Mouse (Mus musculus) kidney, embryonic 14.5 days (tissue): ENCODE data around the gene Fhl3. TPM values are rescaled to one million over a fixed set of nuclear protein-coding genes. Genes with fewer than 3 reads are reported as not detected.

ENCODE experiments used
- ATAC-seq: fragments of 200-750 bp; cut with Nextera tagmentation; 2 replicates; pipeline ENCODE4 v1.8.0; 2017; ENCODE audit warnings: moderate number of reproducible peaks, mild to moderate bottlenecking, moderate TSS enrichment, moderate library complexity; ENCODE audit not compliant: low FRiP score, low TSS enrichment
- H3K27ac ChIP-seq: fragments of 300-500 bp; sonication (generic); 2 replicates; pipeline ENCODE4 v1.5.1; 2014; ENCODE audit warnings: low read depth, mild to moderate bottlenecking, low read length, moderate library complexity, mixed read lengths
- H3K27me3 ChIP-seq: fragments of 300-500 bp; sonication (generic); 2 replicates; pipeline ENCODE4 v1.6.1; 2014; ENCODE audit warnings: mild to moderate bottlenecking, low read length; ENCODE audit not compliant: control insufficient read depth, insufficient read depth
- H3K36me3 ChIP-seq: fragments of 300-500 bp; sonication (generic); 2 replicates; pipeline ENCODE4 v1.6.1; 2014; ENCODE audit warnings: low read length, mixed read lengths; ENCODE audit not compliant: control insufficient read depth, insufficient read depth
- H3K4me1 ChIP-seq: fragments of 300-500 bp; sonication (generic); 2 replicates; pipeline ENCODE4 v1.6.1; 2014; ENCODE audit warnings: low read length, mixed read lengths; ENCODE audit not compliant: control insufficient read depth, insufficient read depth
- H3K4me2 ChIP-seq: fragments of 300-500 bp; sonication (generic); replicated peaks from 2 replicates; pipeline ENCODE4 v1.6.1; 2014; ENCODE audit warnings: low read depth, mild to moderate bottlenecking, low read length
- H3K4me3 ChIP-seq: fragments of 300-500 bp; sonication (generic); 2 replicates; pipeline ENCODE4 v1.5.1; 2014; ENCODE audit warnings: mild to moderate bottlenecking, low read length
- H3K9ac ChIP-seq: fragments of 300-500 bp; sonication (generic); 2 replicates; pipeline ENCODE4 v1.6.1; 2014; ENCODE audit warnings: low read depth, mild to moderate bottlenecking, low read length, moderate library complexity
- H3K9me3 ChIP-seq: fragments of 300-500 bp; sonication (generic); 2 replicates; pipeline ENCODE4 v1.6.1; 2016; ENCODE audit warnings: low read length; ENCODE audit not compliant: control insufficient read depth
- WGBS: fragments of 180-500 bp; shearing (Covaris S2); extraction: QIAGEN DNeasy Blood & Tissue Kit; methylation state at CpG from one replicate; pipeline ENCODE4 v1.1.7; 2014; 5-methylcytosine and 5-hydroxymethylcytosine counted together
- polyA plus RNA-seq: library from polyadenylated mRNA; unstranded; fragments of >200 nt; fragmentation: Nextera tagmentation; extraction: Ambion mirVana; gene quantifications from 2 replicates; pipeline ENCODE4 v1.2.1, GENCODE M21; 2014

The Fhl3 gene
- polyA plus RNA-seq, 1 experiment from 2014 or later = 9.5 TPM

GRCm38 (mm10) chr4:124663034-124663433 lies 37.5 kb upstream of the Fhl3 start:
- Histone ChIP-seq H3K27me3 (peaks cover 79% of the 10 kb centered on the region), H3K4me1 (peaks cover 7% of the 10 kb centered on the region), H3K4me2 (no peak overlapping the region), H3K36me3 (no peaks in the 10 kb centered on the region), H3K9me3 (no peaks in the 10 kb centered on the region), H3K4me3 (no peak overlapping the region), H3K9ac (no peak overlapping the region), H3K27ac (no peak overlapping the region)
- no peak for ATAC-seq
- 56% methylated on average over 3 of the region's 3 CpGs for WGBS

DNA sequence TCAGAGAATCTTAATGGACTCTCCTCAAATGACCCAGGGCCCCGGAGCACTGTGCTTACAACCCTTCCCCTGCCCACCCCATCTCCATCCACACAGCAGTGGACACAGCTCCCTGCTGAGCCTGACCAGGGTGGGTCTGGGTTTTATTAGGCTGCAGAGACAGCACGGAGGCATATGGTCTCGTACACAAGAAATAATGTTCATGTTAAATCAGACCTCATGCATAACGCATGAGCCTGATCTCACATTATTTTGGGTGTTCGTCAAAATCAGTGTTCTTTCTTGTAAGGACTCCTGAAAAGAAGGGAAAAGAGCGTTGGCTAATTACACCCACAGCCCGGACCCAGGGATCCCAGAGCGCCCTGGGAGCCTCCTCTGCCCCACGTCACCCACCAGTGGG lies 36.3 kb upstream of the Fhl3 start:
- Histone ChIP-seq H3K4me1 (peaks cover 5% of the 10 kb centered on the region; the same call in 1 of the 2 replicates), H3K4me3 (no peak overlapping the region), H3K9ac (no peak overlapping the region), H3K4me2 (no peak overlapping the region), H3K27me3 (peaks cover 69% of the 10 kb centered on the region), H3K9me3 (no peaks in the 10 kb centered on the region), H3K36me3 (no peaks in the 10 kb centered on the region), H3K27ac (no peak overlapping the region)
- no peak for ATAC-seq
- 75% methylated on average over 9 of the region's 9 CpGs for WGBS

DNA sequence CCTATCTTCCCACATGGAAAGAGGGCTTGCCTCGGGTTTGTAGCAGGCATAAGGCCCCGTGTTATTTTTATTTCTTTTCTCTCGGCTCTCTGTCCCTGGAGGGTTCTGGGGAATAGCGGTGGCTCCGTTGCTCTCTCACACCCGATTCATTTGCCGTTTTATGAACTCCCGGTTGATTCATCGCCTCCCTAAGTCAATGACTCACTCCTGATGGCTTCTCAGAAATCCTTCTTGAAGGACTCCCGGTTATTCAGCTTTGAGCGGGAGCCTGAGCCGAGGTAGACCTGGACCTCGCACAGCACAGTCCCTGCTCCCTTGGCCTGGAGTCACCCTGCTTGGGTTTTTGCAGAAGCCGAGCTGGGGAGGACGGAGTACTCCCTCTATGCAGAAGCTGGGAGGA lies 35.9 kb upstream of the Fhl3 start:
- Histone ChIP-seq H3K27ac (no peak overlapping the region), H3K36me3 (no peaks in the 10 kb centered on the region)
- no peak for ATAC-seq

DNA sequence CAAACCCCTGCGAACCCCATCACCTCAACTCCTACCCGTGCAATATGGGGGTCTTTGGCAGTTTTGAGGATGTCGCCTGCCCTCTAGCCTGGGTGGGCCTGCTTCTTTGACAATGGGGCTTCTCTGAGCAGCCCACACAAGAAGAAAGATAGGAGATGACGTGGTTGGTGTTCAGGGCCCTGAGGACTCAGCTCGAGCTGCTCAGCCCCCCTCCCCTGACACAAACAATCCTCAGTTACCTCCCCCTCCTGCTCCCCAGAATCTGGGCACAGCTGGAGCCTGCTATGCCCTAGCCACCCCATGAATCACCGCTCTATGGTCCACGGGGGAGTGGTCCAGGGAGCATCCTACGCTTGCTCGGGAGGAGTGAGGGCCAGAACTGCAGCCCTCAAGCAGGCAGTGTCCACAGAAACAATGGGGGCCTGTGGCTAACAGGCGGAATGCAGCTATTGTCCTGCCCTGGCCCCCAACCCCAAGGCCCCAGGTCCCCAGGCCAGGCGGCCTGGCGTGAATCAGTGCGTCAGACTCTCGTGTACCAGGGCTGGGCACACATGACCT lies 32.9 kb upstream of the Fhl3 start:
- H3K27me3 ChIP-seq = peaks cover 50% of the 10 kb centered on the region

More for the DNA sequence above, 35.9 kb upstream of the Fhl3 start:
- Histone ChIP-seq H3K27me3 (peaks cover 65% of the 10 kb centered on the region), H3K9me3 (no peaks in the 10 kb centered on the region), H3K9ac (no peak overlapping the region), H3K4me2 (no peak overlapping the region), H3K4me1 (0 out of 2 replicates have a peak, but pooled peaks cover under 1% of the 10 kb centered on the region), H3K4me3 (no peak overlapping the region)
- 57% methylated on average over 15 of the region's 15 CpGs for WGBS

DNA sequence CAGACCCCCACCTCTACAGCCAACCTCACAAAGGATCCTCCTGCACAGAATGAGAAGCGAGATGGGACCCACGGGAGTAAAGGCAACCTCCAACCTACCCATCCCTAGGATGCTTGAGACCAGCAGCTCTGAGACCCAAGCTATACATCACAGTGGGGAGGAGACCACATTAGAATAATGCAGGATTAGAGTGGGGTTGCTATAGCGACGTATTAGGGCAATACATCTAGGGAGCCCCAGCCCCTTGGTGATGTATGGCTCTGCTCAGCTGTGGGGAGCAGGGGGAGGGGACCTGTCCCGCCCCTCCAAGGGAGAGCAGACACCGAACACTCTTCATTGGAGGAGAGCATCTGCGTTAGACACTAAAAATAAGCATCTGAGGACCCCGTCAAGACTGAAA lies 32.4 kb upstream of the Fhl3 start:
- Histone ChIP-seq H3K36me3 (no peaks in the 10 kb centered on the region), H3K4me3 (no peak overlapping the region), H3K4me1 (peaks cover 12% of the 10 kb centered on the region), H3K27me3 (peaks cover 50% of the 10 kb centered on the region), H3K9ac (no peak overlapping the region), H3K4me2 (no peak overlapping the region), H3K27ac (no peak overlapping the region), H3K9me3 (no peaks in the 10 kb centered on the region)
- WGBS = 15% methylated on average over 8 of the region's 8 CpGs
- ATAC-seq = no peak

More for the DNA sequence above, 32.9 kb upstream of the Fhl3 start:
- H3K4me2 ChIP-seq = no peak overlapping the region
- H3K4me3 ChIP-seq = no peak overlapping the region
- peaks cover 7% of the 10 kb centered on the region for H3K4me1 ChIP-seq
- no peak overlapping the region for H3K27ac ChIP-seq
- no peaks in the 10 kb centered on the region for H3K36me3 ChIP-seq
- ATAC-seq = no peak
- no peaks in the 10 kb centered on the region for H3K9me3 ChIP-seq
- 32% methylated on average over 14 of the region's 14 CpGs for WGBS
- H3K9ac ChIP-seq = no peak overlapping the region

DNA sequence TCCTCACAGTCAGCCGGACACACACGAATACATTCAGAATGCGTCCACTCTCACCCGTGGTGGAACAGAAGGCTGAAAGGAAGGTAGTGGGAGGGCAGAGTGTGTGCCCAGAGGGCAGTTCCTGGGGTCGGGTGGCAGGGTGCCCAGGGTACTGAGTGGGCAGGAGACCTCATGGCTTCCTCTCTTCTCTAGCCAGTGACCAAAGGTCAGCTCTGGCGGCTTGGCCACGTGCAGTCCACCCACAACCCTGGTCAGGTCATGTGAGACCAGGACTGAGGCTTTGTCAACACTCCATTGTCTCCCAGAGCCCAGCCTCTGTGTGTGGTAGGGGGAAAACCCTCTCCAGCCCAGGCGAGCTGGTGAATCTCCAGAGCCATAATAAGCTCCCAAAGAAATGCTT lies 30.3 kb upstream of the Fhl3 start:
- no peak overlapping the region for H3K4me3 ChIP-seq
- H3K9me3 ChIP-seq = no peaks in the 10 kb centered on the region
- no peak overlapping the region for H3K9ac ChIP-seq
- no peak overlapping the region for H3K27ac ChIP-seq
- H3K36me3 ChIP-seq = no peaks in the 10 kb centered on the region
- no peak for ATAC-seq
- WGBS = 74% methylated on average over 8 of the region's 8 CpGs
- no peak overlapping the region for H3K4me2 ChIP-seq
- peaks cover 32% of the 10 kb centered on the region for H3K27me3 ChIP-seq
- H3K4me1 ChIP-seq = peaks cover 12% of the 10 kb centered on the region

DNA sequence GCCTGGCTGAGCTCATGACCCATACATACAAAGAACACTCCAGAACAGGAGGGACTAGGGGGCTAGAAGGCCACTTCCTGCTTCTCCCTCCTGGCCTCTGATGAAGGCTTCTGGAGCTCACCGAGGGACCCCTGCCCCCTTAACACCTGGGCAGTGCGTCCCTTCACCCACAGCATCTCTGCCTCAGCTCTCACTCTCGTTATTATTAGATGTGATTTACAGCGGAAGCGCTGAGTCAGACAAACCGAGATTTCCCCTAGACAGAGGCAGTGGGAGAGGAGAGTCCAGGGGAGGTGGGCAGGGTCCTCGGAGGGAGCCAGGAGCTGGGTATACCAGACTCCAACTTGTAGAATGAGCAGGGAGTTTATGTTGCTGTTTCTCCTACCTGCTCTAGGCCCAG lies 28.9 kb upstream of the Fhl3 start:
- Histone ChIP-seq H3K27ac (no peak overlapping the region), H3K4me2 (no peak overlapping the region), H3K4me3 (no peak overlapping the region), H3K9me3 (no peaks in the 10 kb centered on the region), H3K27me3 (peaks cover 30% of the 10 kb centered on the region), H3K4me1 (peaks cover 12% of the 10 kb centered on the region), H3K36me3 (no peaks in the 10 kb centered on the region; the same call in 1 of the 2 replicates), H3K9ac (no peak overlapping the region)
- ATAC-seq = no peak
- WGBS = 23% methylated on average over 7 of the region's 7 CpGs

DNA sequence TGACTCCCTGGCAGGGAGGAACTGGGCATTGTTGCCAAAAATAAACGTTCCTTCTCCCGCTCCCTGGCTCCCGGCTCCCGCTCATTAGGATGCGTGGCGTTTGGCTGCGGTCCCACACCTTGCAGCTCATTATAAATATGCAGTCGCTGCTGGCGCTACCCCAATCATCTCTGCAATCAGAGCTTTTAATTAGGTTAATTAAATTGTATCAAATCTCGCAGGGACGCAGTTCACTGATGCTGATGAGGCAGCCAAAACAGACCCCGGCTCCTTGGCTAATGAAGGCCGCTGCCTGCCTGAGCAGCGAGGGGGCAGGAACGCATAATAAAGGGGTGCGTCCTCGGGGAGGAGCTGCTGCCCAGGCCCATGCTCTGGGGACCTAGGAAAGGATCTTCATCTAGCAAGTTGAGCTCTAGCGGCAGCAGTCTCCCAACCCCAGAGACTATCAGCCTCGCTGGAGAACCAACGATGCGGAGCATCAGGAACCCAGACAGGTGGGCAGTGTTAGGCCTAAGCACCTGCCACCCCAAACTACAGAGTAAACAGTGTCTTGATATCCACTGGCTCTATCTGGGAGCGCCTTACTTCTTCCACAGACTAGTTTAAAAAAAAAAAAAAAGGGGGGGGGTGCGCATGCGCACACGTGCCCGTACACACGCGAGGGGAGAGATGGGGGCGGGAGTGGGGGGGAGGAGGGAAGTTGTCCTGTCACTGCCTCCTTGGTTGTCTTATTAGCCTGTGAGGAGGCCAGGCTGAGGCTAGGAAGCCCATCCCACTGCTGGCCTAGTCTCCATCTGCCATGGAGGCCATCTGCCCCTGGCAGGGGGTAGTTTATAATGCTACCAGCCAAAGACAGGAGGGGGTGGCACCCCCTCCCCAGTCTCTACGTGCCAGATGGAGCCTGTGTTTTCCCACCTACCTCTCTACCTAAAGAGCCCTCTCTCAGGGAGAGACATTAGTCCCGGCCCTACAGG lies 27.9 kb upstream of the Fhl3 start:
- Histone ChIP-seq H3K4me3 (peak overlapping the region; percentile 9; the same call in 1 of the 2 replicates), H3K27me3 (peaks cover 21% of the 10 kb centered on the region), H3K9ac (no peak overlapping the region), H3K4me2 (peak overlapping the region; percentile 30), H3K27ac (no peak overlapping the region), H3K9me3 (no peaks in the 10 kb centered on the region), H3K36me3 (peaks cover 6% of the 10 kb centered on the region; the same call in 1 of the 2 replicates), H3K4me1 (peaks cover 12% of the 10 kb centered on the region)
- no peak for ATAC-seq
- 2% methylated on average over 30 of the region's 31 CpGs for WGBS
